Mouse (Mus musculus) heart, adult 9 months (tissue): ENCODE results near the gene Cntn2.

Experiments
- DNase-seq, 2 experiments: peaks; one replicate each; pipeline ENCODE4 v3.0.0; 2022; ENCODE audit warnings: low spot score in 2 of 2

Cntn2 gene

DNA sequence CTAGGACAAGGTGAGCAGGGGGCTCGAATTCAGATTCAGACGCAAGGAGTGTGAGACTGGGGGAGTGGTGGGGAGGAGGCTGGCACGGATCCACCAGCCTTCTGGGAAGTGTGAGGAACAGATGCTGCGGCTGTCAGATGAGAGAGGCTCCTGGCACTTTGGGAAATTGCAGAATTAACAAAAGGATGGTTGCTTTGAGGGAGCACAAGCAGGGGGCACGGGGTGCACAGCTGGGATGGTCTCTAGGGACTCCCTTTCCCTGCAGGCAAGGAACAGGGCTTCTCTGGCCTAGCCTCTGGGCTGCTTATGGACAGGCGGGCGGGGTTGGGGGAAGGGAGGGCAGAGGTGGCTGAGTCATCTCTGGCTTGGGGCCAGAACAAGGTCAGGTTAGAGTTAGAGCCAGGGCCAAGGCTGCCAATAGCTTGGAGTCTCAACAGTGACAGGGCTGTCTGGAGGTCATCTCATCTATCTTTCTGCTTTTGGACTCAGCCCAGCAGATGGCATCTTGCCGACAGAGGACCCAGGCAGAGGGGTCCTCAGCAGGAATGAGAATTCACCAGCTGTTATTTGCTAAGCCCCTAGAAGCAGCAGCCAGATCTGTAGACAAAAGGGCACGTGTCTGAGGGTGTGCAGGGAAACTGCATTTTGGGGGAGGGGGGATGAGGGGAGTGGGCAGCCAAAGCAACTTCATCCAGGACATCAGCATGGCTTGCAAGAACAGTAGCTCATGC is 15.0 kb upstream of the Cntn2 start:
- peak; percentile 37 to 58 for DNase-seq

DNA sequence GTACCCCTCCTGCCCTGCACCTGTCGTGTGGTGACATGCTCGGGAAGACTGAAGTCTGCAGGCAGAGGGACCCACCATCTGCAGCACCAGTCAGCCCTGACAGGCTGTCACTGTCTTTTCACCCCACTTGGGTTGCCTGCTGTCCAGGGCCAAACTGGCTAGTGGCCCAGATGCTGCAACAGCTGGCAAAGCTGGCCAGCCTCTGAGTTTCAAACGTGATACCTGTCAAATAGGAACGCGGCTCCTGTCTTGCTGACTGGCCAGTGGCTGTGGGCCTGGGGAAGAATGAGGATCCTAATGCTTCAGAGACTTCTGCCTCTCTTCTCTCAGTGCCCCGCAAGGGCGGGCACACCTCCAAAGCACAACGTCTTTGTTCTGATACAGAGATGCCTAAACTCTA is 733 bp upstream of the Cntn2 start:
- DNase-seq = peak in 1 of 2 experiments; percentile 32

DNA sequence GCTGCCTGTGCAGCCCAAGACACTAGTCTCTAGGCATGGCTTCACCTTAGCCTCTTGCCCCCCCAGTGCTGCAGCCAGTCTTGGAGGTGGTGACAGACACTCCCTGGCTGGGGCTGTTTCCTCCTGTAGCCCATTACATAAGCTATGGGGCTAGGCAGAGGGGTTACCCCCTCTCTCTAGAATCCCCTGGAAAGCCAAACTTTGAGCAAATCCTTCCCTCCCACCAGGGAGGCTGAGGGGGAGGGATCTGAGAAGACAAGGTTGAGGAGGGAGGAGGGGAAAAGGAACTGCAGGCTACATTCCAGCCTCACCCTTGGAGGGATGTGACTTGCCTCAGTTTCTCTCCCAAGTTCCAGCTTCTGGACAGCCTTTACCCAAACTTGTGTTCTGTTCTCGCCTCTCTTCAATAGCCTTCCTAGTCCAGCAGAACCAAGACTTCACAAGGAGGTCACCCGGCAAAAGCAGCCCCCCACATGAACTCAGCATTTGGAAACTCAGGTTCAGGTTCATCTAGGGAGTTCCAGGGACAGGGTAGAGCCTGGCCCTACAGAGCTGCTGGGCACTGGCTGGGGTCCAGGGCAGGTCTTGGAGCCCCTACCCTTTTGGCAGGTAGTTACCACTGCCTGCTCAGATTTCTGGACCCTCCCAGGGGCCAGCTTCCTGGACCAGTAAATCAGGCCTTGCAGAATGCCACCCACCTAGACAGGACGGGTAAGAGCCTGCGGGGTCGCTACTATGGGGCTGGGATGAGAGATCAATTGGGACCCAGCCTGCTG is 1.0 kb downstream of the Cntn2 start:
- DNase-seq = no peak

DNA sequence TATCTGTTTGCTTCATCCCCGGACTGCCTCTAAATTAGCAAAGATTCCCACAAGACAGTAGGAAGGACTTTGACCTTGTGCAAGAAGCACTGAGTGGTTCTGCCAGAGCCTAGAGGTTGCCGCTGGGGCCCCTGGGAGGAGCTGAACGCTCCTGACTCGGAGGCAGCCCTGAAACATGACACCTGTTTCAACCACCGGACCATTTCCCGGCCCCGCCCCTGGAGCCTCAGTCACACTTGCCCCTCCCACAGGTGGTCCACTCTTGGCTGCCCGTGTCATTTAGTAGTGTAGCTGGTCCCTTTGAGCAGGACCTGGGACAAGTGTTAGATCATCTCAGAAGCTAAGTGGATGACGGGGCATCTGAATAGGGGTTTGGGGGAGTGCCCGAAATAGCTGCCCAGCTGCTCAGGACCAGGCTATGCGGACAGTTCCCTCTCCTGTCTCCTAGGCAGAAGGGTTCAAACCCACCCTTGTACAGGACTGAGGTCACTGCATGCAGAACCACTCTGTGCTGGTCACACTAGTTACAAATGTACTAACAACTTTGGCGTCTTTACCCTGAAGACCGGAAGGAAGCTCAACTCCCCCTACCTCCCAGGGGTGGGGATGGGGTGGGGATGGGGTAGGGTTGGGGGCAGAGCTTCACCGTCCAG is 1.8 kb downstream of the Cntn2 start:
- DNase-seq = no peak

DNA sequence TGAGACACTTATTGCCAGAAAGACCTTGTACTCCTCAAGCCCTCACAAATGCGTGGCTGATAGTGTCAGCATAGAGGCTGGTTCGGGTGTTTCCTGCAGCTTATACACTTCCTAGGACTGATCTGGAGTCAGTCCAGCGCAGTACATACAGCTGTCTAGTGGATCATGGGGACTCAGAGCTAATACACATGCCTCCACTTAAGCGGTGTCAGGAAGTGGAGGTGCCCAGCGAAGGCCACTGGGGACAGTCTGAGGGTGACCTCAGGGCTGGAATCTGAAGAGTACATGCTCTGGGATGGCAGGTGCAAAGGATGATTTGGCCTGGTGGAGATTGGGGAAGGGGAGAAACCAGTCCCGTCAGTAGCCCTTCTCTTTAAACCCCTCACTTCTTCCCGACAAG is 2.4 kb downstream of the Cntn2 start:
- DNase-seq = no peak

DNA sequence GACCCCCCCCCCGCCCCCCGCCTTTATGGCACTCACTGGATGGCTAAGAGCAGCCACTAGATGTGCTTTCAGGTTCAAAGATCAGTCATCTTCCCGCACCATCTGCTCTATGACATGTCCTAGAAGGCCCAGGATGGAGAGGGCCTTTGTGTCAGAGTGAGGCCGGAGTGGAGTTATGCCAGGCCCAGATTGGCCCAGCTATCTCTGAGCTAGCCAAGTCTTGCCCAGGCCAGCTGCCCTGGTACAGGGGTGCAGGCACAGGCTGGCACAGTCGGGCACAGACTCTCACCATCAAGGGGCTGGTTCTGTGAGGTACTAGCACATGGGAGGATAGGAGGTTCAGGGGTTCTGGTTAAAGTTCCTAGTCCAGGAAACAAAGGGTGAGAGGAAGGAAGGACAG is 5.3 kb downstream of the Cntn2 start:
- no peak for DNase-seq

DNA sequence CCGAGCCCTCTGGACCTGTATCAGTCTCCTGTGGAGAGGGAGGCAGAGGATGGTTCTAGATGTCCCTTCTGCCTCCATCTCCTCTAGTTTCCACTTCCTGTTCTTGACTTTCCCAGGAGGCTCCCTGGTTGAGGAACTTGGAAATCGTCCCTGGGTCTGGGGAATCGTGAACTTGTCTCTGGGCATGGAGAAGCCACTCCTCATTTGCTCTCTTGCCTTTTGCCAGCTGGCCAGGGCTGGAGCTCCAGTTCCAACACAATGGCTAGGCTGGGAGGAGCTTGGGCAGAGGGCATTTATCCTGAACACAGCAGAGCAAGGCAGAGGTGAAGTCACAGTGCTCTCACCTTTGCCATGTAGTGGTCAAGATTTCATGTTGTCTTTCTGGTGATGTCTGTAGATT is 6.6 kb downstream of the Cntn2 start:
- DNase-seq = no peak

DNA sequence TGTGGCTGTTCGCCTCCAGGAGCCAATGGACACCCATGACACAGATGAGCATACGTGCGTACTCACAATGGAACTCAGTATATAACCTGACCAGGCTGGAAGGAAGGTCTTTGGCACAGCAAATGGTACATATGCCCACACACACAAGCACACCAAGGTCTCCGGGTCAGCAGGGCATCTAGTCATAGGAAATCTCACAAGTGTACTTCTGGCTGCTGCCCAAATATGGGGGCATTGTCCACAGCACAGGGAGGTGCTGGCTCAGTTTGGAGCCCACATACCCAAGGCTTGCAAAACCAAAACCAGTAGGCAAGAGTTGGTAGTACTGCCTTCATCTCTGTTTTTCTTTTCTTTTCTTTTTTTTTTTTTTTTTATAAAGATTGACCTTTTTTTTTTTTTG is 7.5 kb downstream of the Cntn2 start:
- no peak for DNase-seq

DNA sequence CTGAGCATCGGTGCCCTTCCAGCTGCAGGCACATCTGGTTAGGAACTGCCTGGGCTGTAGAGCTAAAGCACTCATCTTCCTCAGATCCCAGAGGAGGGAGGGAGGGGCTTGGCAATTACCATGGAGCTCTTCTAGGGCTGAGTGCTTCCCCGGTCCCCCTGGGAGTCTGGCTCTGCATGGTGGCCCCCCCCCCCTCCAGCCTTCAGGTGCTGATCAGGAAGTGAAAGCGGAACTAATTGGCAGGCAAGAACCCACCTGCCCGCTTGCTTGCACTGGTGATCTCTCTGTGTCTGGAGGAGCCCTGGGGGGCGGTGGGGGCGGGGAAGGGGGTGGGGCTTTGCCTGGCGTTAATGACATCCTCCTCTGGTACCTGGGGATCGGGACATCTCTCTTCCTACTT is 9.2 kb downstream of the Cntn2 start:
- DNase-seq = no peak

DNA sequence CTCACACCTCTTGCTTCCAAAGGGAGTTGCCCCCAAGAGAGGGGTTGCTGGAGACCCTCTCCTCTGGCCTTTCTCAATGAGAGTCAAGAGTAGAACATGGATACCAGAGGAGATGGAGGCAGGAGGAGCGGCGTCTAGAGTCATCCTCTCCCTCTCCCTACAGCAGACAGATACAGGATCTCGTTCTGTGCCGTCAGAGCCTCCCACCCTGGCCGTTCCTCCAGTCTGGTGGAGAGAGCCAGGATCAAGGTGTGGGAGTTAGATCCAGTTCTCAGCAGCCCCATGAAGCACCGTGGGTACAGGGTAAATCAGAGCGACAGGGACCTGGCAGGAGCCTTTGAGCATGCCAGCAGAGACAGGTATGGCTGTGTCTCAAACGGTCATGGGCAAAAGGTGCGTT is 10.5 kb downstream of the Cntn2 start:
- no peak for DNase-seq

DNA sequence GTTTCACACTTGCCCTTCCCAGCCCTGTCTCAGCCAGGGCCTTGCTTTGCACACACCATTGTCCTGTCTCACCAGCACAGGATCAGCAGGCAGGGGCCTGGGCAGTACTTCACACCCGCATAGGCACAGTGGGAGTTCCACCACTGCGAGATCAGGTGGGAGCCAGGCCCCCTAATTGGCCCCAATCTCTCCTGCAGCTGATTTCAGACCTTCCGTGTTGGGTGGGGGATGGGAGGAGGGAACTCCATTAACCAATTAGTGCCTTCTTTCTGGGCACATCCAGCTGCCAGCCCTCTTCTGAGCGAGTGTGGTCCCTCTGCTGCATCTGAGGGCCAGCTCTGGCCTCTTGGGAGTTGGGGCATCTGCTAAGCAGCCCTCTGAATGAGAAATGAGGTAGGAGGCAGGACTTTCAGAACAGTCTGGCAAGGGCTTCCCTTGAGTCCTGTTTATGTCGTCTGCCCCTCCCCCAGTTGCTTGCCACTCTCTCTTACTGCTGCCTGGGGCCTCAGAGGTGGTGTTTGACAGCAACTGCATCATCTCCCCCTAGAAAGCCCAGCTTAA is 12.3 kb downstream of the Cntn2 start:
- no peak for DNase-seq

DNA sequence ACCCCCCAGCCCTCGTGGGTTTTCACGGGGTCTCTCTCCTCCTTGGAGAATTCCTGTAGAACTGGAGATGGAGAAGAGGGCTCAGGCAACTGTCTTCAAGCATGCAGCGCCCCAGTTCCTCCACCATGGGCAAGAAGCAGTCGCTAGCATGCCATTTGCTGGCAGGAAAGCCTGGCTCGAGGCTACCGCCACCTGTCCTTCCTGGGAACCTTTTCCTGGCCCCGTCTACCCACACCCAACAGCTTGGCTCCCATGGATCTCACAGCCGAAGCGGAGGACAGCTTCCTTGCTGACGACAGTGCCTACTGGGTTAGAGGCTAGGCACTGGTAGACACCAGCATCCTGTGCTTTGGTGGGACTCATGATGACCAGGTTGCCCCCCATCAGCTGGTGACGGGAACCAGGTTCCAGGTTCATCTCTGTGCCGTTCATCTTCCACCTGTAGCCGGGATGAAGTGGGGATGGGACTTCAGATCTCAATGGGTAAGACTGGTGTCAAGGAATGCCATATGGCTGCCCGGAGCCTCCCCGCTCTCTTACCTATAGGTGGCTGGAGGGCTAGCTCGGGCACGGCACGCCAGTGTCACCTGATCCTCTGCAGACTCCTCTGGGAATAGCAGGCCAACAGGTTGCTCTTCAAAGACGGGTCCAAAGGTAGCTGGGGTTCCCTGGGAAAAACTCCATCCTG is 14.3 kb downstream of the Cntn2 start:
- no peak for DNase-seq

DNA sequence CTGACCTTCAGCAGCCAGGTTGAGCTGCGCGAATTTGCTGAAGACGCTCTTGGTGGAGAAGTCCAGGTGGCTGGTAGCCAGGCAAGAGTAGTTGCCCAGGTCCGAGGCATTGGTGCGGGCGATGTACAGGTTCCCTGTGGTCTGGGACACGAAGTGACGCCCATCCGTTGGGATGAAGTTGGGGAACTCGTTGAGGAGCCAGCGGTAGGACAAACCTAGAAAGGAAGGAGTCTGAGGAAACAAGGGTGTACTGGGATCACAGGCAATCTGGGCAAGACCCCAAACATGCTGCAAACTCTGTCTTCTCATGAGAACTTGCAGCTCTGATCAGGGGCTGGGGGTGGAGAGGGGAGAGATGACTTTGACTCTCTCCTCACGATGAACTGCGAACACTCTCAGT is 15.0 kb downstream of the Cntn2 start:
- no peak for DNase-seq

DNA sequence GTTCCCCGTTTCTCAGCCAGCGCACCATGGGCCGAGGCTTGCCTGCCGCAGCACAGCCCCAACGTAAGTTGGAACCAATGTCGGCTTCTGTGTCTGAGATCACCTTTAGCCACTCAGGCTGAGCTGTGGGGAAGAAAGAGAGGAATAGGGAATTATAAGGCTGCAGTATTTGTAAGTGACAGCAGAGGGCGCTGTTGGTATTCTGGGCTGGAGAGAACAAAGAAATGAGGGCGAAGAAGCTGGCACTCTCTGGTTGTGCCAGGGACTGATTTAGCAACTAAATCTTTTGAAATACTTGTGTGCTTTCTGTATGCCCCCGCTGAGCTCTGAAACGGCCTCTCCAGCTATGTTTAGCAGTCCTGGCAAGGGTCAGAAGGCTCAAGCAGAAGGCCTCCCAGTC is 17.2 kb downstream of the Cntn2 start:
- DNase-seq = peak in 1 of 2 experiments; percentile 45

DNA sequence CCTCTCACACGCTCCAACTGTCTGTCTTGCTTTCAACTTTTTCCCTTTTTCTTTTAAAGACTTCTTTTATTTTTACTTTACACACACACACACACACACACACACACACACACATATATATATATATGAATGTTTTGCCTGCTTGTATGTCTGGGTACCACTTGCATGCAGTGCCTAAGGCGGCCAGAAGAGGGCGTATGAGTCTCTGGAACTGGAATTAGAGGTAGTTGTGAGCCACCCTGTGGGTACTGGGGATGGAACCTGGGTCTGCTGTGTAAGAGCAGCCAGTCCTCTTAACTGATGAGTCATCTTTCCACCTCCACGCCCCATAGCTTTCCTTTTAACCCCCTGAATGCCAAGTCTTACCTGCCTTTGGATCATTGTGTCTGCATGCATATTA is 19.1 kb downstream of the Cntn2 start:
- DNase-seq = no peak

DNA sequence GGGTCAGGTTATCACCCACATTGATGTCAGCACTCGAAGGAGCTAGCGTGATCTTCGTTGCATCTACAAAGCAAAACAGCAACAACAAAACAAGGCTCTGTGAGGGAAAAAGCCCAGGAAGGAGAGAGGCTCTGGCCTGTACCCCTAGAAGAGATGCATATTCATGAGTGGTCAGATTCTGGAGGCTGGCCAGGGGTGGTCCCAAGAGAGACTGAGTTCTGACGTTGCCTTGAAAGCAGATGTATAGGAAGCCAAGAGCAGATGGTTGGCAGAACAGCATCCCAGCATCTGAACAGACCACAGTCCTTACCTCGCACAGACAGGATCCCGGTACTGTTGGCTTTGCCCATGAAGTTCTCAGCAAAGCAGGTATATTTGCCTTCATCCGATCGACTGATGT is 20.0 kb downstream of the Cntn2 start:
- no peak for DNase-seq

DNA sequence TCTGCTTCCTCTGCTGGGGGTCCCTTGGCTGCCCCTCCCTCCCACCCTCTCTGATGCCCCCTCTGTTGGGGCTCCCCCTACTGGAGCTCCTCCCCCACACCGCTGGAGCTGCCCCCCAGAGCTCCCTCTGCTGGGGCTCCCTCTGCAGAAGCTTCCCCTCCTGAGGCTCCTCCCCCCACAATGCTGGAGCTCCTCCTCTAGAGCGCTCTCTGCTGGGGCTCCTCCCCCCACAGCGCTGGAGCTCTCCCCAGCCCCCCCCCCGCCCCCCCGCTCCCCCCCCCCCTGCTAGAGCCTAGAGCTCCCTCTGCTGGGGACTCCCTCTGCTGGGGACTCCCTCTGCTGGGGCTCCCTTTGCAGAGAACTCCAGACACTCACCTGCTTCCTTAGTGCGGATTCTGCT is 22.3 kb downstream of the Cntn2 start:
- peak; percentile 14 to 35 for DNase-seq

DNA sequence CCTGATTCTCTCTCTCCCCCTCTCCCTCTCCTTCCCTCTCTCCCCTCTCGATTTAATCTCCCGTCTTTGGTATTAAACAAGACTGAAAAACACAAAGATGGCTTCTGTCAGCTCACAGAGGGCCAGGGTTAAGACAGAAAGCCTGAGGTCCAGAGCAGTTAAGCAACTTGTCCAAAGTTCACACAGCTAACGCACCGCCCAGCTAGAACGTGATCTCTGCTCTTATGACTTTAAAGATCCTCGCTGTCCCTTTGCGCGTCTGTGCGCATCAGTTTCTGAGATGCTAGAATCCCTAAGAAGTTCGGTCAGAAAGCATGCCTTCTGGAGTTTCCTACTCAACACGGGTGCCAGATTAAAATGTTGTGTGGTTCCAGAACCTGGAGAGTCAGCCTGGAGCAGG is 23.3 kb downstream of the Cntn2 start:
- DNase-seq = no peak

DNA sequence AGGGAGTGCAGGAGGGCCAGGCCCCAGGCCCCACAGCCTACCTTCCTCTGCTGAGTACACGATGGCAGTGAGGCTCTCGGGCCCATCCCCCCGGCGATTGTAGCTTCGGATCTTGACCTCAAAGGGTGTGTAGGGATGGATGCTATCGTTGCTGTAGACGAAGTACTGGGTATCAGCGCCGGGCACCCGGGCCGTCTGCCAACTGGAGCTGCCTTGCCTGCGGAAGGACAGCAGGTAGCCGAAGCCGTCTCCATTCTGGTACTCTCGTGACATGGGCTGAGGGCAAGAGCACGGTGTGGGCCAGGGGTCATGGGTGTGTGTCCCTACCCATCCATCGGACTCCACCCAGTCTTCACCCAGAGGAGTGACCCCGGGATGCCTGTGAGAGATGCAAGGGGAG is 24.4 kb downstream of the Cntn2 start:
- no peak for DNase-seq

DNA sequence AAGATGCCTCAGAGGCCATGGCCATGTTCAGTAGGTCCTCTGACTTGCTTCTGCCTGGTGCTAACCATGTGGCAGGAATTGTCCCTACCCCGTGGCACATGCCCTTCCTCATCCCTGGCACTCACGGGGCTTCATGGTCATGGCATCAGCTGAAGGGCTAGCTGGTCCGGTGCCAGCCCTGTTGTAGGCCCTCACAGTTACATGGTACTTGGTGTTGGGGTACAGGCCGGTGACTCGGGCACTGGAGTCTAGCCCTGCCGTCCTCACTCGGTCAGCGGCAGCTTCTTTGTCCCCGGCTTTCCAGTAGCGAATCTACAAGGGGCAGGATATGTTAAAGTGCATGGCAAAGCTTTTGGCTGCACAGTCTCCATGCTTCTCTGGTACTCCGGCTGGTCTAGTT is 26.3 kb downstream of the Cntn2 start:
- no peak for DNase-seq

DNA sequence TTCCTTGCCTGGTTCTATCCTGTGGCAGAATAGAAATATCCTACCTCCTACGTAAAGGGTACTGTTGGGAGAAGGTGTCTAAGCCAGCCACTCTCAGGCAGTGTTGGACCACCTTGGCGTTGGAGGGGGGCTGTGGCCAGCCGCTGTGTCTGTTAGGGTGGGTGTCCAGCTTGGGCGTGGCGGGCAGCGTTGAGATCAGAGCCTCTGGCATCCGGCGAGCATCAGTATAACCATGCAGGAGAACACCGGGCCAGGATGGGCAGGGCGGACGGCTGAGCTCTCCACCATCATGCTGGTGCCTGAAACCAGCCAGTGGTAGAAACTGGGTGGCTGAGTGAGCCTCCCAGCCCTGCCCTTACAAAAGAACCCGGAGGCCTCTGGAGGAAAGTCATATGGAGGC is 27.7 kb downstream of the Cntn2 start:
- DNase-seq = no peak

DNA sequence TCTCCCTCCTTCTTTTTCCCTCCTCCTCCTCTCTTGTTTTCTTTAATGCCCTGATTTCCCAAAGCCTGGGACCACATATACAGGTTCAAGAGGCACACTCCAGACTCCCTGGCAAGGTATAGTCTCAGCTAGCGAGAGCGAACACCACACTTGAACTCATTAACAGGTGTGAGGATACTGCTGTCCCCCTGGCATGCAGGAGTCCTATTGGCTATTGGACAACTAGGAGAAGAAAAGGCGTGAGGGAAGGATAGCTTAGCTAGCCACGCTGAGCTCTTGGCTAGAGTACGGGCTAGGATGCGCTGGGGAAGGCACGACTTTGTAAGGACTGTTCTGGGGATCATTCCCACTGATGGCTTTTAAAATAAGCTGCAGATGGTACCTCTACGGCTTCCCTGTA is 30.9 kb downstream of the Cntn2 start:
- DNase-seq = no peak
